Mouse (Mus musculus) adrenal gland, postnatal 36 days (tissue): ENCODE results near the gene Xlr3a. TPM values are rescaled to one million over a fixed set of nuclear protein-coding genes. Genes with fewer than 3 reads are reported as not detected.
"Not testable (repeated sequence)": the region's sequence is repeated elsewhere in the genome, so short reads cannot be mapped to it uniquely, and the experiment has no call there.

Experiments used
- DNase-seq, 2 experiments: peaks; one replicate each; pipeline ENCODE4 v3.0.0; 2021; ENCODE audit warnings: mixed read lengths in 1 of 2
- long read RNA-seq, 2 experiments: library from polyadenylated mRNA; stranded (forward); transcript quantifications; one replicate each; pipeline ENCODE4 v2.0.0; 2021; ENCODE audit warnings: borderline sequencing depth in 2 of 2
- total RNA-seq, 2 experiments: library from RNA; stranded (reverse); gene quantifications; 2 replicates each; pipeline ENCODE4 v1.2.3; 2021

Xlr3a gene
- total RNA-seq: under 1 TPM; 0.53 to 0.76 TPM
- long read RNA-seq, experiment 1, partial matches to known transcripts: 1 of 1 reads
- long read RNA-seq, experiment 1, other reads (novel, unspliced or antisense): 0 of 1 reads
- long read RNA-seq, experiment 2, partial matches to known transcripts: 0 of 1 reads
- long read RNA-seq, experiment 2, other reads (novel, unspliced or antisense): 0 of 1 reads

DNA sequence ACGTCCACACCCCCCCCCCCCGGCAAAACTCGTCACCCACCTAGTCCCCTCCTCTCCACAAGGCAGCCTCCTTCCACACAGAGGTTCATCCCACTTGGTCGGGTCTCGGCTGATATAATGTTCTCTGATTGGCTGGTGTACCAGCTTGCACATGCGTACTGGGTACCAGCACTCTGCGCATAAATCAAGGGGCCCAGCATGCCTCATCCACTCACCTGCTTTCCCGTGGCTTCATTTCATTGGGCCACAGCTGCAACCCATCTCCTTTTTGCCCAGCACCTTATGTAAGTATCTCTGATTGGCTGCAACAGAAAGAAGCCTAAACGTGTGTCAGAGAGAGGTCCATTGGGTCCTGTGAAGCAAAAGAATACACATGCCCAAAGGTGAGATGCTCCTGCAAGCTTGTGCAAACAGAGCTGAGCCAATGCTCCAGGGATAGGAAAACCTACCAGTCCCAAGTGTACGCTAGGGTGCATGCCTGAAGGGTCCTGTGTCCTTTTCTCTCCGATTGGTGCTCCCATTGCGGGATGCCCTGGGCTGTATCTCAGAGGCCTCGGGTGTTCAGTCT, at the start of gene Xlr3a:
TSS of gene Xlr3a (minus strand) at position 155 of the 568 bp plus-strand sequence.
- DNase-seq: not testable (repeated sequence)

- DNase-seq: not testable (repeated sequence)
Measured at GRCm38 (mm10) chrX:73143218-73143618, 46.3 kb upstream of the Xlr3a start.

- not testable (repeated sequence) for DNase-seq
Measured at GRCm38 (mm10) chrX:73122859-73123829, 26.2 kb upstream of the Xlr3a start.

- not testable (repeated sequence) for DNase-seq
Measured at GRCm38 (mm10) chrX:73116747-73117146, 19.9 kb upstream of the Xlr3a start, which contains the start of gene Gm14685. Gene Gm14685, plus strand, starts transcription at chrX:73117047.

- DNase-seq: not testable (repeated sequence)
Measured at GRCm38 (mm10) chrX:73082267-73083055, 14.4 kb downstream of the Xlr3a start, which contains the start of gene Xlr4a. Gene Xlr4a, minus strand, starts transcription at chrX:73082478.

DNA sequence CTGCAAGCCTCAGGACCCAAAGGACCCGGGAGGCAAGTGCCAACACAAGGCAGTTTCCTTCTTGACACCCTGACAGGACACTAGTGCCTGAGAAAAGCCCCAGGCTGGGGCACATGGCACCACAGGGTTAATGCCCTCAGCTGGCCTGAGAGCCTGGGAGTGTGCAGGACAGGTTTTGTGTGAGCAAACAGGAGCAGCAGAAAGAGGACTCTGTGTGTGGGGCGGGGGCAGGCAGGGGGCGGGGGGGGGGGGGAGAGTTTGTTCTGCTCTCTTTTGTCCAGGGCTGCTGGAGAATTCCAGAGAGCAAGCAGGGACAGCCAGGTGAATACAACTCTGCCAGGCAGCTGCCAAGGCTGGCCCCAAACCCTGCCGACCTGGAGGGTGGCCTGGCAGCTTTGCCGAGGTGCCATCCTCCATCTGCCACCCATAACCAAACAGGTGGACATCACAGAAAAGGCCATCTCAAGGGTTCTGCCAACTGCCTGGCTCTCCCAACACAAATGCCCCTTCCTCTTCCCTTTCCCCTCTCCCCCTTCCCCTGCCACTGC, 30.1 kb downstream of the Xlr3a start:
- DNase-seq: not testable (repeated sequence)

GRCm38 (mm10) chrX:73064415-73064793, 32.5 kb downstream of the Xlr3a start, which contains the start of gene Pnma3:
Gene Pnma3, plus strand, starts transcription at chrX:73064787.
- no peak for DNase-seq

DNA sequence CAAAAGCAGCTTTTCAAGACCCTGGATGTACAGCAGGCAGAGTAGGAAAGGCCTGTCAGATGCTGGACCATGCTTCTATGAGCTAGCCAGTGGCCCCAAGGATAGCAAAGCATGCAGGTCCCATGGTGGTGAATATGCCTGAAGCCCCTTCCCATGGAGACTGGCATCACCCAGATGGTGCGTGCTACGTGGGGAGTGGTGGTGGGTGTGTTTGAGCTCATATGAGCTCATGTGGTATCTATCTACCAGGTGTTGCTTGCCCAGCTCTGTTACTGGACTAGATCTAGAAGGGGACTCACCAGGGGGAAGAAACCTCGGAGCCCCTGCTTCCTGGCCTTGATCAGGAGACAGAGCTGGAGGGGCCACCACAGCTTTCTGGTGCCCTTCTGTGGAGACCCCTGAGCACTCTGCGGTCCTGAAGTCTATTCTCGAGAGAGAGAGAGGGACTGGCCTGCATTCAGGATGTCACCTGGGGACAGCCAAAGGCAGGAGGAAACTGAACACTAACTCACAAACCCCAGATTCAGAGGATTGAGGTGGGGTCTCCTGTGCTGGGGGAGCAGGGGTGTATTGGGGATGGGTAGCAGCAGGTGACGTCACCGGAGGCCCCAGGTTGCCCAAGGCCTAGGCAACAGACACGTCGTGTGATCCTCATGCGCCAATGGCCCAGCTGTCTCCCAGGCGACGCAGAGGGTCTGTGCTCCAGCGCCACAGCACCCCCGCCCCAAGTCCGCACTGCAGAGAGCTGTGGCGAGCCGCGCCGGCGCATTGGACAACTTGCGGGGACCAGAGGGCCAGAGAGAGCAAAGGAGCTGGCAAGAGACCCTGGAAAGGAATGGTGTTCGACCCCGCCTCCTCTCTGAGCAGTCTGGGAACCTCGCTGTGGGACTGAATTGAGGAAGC, 33.1 kb downstream of the Xlr3a start:
- DNase-seq: no peak

DNA sequence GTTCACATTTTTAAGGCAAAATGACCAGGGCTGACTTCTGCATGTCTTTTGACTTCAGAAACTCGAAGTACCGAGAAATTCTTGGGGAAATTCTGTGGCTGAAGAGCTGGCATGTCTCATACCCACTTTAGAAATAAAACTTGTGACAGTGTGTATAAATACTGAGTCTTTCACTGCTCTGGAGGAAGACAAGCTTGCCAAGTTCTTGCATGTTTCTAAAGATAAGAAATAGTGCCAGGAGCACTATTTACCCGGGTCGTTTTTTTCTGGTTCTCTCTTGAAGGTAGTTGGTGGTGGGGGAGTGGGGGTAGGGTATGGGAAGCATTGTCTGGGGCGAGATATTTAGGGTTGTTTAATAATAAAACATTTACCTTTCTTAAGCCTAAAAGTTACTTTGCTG, 34.6 kb downstream of the Xlr3a start:
- DNase-seq: no peak

DNA sequence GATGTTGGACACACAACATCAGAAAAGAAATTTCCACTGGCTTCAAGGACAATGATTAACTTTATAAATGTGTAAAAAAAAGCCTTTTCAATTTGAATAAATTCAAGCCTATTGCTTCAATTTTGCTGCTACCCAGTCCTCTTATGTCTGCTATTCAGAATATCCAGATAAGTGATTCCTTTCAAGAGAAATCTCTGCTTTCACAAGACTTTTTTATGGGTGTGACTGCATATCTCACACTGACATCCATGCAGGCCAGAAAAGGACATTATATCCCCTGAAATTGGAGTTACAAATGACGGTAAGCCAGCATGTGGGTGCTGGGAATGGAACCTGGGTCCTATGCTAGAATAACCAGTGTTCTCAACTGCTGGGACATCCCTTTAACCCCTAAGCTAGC, 35.4 kb downstream of the Xlr3a start:
- DNase-seq: no peak

DNA sequence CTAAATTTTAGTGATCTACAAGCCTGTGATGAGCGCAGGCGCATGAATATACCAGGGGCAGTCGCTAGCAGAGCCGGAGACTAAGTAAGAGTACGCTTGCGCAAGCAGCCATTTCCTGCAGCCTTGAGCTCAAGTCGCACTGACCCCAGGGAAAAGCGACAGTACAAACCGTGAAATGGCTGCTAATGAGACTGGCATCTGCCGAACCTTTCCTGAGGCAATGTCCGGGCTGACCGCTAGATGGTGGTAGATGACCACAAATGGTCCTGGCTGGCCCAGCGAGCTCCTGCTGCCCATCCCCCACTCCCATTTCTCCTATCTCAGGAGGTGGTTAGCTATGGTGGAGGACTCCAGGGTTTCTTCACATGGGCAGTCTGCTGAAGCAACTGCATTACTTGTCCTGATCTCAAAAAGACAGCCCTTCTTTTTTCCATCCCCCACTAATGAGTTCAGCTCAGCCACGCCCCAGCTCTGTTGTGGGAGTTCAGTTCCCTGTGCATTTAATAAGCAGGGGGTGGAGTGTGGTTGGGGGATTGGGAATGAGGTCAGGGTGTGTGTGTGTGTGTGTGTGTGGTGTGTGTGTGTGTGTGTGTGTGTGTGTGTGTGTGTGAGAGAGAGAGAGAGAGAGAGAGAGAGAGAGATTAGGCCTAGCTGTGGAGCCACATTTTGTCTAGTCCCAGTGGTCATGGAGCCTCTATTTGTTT, 42.9 kb downstream of the Xlr3a start:
- DNase-seq: peak; percentile 88 to 92

- no peak for DNase-seq
Measured at GRCm38 (mm10) chrX:73039666-73040065, 57.2 kb downstream of the Xlr3a start.

DNA sequence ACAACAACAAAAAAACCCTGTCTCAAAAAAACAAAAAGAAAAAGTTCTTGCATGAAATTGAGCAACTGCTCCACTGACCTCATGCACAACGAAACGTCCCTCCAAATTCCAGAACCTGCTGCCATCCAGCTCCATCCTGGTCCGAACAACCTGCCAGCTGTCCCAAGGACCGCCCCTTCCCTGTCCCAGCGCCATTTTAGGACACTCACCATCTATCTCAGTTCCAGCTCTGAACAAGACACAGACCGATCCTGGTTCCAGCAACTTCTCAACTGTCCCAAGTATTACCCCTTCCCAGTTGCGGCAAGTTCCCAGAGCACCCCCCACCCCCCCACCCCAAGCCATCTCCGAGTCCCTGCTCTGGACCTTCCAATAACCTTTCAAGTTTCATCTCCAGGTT, 58.1 kb downstream of the Xlr3a start:
- no peak for DNase-seq

DNA sequence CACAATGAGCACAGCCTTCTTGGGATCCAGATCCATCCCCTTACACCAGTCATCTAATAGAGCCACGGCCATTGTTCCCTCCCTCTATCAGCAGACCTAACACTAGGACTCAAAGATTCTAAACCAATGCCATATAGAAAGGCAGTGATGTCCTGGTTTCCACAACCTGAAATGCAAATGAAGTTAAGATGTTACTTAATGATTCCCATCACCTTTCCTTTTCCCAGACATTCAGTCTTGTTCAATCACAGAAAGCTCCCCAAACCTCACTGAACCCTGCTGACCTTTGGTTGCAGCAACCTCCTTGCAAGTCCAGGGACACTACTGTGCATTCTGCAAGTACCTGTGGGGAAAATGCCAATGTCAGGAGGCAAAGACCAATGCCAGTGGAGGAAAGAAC, 59.9 kb downstream of the Xlr3a start, which contains the start of gene Pnma5:
TSS of gene Pnma5 (minus strand) at position 101 of the 400 bp plus-strand sequence.
- DNase-seq: no peak

Other genes with a start within 250 kb of the Xlr3a start
- gene Cetn2, start 178.7 kb downstream of the Xlr3a start, total RNA-seq: 10 to 100 TPM; 48.7 to 49.5 TPM
- 10 to 100 TPM; 48.7 to 50.8 TPM for gene Nsdhl, start 178.5 kb downstream of the Xlr3a start, total RNA-seq
- 1 to 10 TPM; 3.4 TPM for gene Zfp185, start 109.8 kb downstream of the Xlr3a start, total RNA-seq
- gene Pnma5, start 60.0 kb downstream of the Xlr3a start, total RNA-seq: under 1 TPM; 0.10 to 0.30 TPM
- under 1 TPM; 0.10 to 0.13 TPM for gene Pnma3, start 32.3 kb downstream of the Xlr3a start, total RNA-seq
- gene Xlr4a, start 14.6 kb downstream of the Xlr3a start, total RNA-seq: 1 to 10 TPM in 1 of 2 experiments, under 1 TPM in 1; 0.53 to 1.2 TPM
- under 1 TPM in 1 of 2 experiments, not detected in 1; 0.13 TPM for gene Gm14685, start 20.0 kb upstream of the Xlr3a start, total RNA-seq
- not detected for gene Xlr5b, start 51.7 kb upstream of the Xlr3a start, total RNA-seq
- under 1 TPM in 1 of 2 experiments, not detected in 1; 0.10 TPM for gene DXBay18, start 52.4 kb upstream of the Xlr3a start, total RNA-seq
- not detected for gene Spin2d, start 79.9 kb upstream of the Xlr3a start, total RNA-seq
- gene Xlr3b, start 95.1 kb upstream of the Xlr3a start, total RNA-seq: 10 to 100 TPM in 1 of 2 experiments, 1 to 10 TPM in 1; 5.4 to 10.2 TPM
- under 1 TPM in 1 of 2 experiments, not detected in 1; 0.63 TPM for gene Xlr4b, start 117.2 kb upstream of the Xlr3a start, total RNA-seq
- gene F8a, start 131.2 kb upstream of the Xlr3a start, total RNA-seq: 10 to 100 TPM in 1 of 2 experiments, 1 to 10 TPM in 1; 9.0 to 10.1 TPM
- gene Xlr4c, start 146.0 kb upstream of the Xlr3a start, total RNA-seq: under 1 TPM in 1 of 2 experiments, not detected in 1; 0.99 TPM
- gene Xlr3c, start 168.3 kb upstream of the Xlr3a start, total RNA-seq: under 1 TPM in 1 of 2 experiments, not detected in 1; 0.26 TPM
- not detected for gene Xlr5a, start 195.9 kb upstream of the Xlr3a start, total RNA-seq
- gene Xlr5c, start 195.9 kb upstream of the Xlr3a start, total RNA-seq: not detected
- gene Gm45015, start 239.7 kb upstream of the Xlr3a start, total RNA-seq: not detected
- 10 to 100 TPM; 22.5 to 24.5 TPM for gene Zfp275, start 245.5 kb upstream of the Xlr3a start, total RNA-seq